Mouse (Mus musculus): ENCODE data around the gene Tpra1.

The Tpra1 gene

DNA sequence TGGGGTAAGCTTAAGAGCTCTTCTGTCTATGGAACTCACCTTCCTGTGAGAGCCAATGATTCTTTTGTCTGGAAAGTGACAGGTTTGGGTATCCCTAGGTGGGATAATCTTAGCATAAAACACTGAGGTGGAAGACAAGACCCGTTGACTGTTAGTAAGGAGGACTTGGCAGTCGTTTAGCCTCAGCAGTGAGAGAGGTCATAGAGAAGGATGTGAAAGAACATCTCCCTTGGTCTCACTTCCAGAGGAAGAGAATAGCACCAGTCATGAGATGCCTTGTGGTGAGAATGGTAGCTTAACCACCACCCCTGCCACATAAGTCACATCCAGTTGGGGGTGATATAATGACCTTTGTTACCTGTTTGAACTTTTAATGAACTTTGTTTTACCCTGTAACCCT, 54.7 kb downstream of the Tpra1 start:
- CTCF ChIA-PET, result no interaction called here

DNA sequence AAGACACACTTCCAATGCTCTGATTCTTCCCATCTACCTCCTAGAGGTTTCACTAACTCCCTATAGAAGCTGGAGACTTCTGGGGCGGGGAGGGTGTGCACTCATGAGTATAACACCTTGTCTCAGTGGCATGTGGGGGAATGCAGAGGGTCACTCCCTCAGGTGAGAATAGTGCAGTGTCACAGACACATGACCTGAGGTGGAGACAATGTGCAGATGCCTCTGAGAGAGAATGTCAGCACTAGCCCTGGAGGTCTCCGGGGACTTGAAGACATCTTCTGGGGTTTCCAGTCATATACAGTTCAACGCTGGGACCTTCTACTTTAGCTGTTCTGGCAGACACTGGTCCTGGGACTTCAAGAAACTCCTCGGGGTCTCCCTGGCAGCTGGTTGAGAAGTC, 55.3 kb downstream of the Tpra1 start:
- CTCF ChIA-PET, result no interaction called here

DNA sequence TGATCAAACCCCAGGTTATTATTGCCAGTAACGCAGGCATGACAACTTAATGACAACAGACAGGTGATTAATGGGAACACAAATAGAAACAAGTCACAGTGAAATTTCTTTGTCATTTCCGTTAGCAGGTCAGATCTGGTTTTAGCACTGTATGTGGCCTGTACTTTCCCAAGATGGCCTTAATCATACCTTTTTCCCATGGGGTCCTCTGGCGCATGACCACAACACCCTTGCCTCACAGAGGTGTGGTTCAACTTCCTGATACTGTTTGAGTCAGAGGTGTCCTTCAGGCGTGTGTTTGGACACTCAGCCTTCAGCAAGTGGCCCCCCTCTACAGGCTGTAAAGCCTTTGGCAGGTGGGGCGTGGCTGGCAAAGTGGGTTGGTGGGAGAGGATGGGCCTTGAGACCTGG, 55.8 kb downstream of the Tpra1 start:
- CTCF ChIA-PET, result no interaction called here

DNA sequence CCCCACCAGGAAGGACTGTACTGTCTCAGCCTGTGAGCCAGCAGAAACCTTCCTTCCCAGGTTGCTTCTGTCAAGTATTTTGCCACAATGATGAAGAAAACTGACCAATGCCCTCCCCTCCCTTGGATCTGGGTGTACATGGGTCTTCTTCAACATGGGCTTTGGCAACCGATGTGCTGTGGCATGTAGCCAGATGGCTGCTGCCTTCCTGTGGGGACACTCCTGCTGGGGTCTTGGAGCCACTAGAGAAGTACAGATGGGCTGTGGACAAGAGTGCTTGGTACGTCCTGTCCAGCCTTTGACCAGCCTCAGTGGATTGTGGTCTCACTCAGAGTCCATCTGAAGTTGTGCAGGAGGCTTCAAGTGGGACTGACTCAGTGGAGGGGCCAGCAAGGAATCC, 56.3 kb downstream of the Tpra1 start:
- CTCF ChIA-PET, result no interaction called here

DNA sequence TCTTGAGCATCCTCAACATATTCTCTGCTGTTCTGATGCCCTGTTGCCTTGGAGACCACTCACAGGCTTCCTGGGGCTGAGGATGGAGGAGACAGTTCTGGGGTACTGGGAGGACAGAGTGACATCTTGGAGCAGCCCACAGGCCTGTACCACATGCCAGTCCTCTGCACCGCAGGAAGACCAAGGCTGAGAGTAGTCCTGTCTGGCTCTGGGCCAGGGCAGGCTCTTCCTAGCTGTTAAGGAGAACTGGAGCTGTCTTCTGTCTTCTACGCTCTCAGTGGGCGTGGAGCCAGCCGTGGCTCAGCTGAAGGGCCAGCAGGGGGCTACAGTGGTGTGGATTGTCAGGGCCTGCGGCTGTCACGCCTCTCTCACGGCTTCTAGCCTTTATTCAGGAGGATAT, 57.8 kb downstream of the Tpra1 start:
- CTCF ChIA-PET, result no interaction called here

DNA sequence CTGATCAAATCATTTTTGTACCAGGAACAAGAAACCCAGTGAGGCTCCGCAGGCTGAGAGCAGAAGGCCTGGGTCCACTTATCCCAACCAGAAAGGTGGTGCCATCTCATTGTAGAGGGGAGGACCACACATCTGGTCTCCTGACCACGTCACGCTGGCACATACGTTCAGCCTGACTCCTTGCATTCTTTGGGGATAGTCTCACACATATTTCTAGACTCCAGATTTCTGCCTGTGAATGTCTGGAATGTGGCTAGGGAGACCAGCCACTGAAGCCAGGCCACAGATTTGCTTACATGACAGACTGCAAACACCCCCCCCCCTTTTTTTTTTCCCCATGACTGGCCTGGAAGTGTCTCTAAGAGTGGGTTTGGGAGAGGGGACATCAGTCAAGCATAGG, 58.9 kb downstream of the Tpra1 start:
- CTCF ChIA-PET, result no interaction called here
